Mouse (Mus musculus) heart, adult 2 months (tissue): ENCODE measurements around the gene Rpp25. TPM values are rescaled to one million over a fixed set of nuclear protein-coding genes. Genes with fewer than 3 reads are reported as not detected.

Experiments
- DNase-seq, 2 experiments: peaks; one replicate each; pipeline ENCODE4 v3.0.0; 2021
- H3K27ac ChIP-seq: fragments of 200-600 bp; 2 replicates; pipeline ENCODE4 v1.8.1; 2022
- H3K27me3 ChIP-seq: fragments of 200-500 bp; 2 replicates; pipeline ENCODE4 v1.6.1; 2012; ENCODE audit warnings: mild to moderate bottlenecking, low read length, inconsistent platforms, mixed read lengths; ENCODE audit not compliant: control insufficient read depth, insufficient read depth
- H3K36me3 ChIP-seq: fragments of 200-500 bp; 2 replicates; pipeline ENCODE4 v1.6.1; 2012; ENCODE audit warnings: low read length, inconsistent platforms; ENCODE audit not compliant: control insufficient read depth, insufficient read depth
- H3K4me1 ChIP-seq: fragments of 200-500 bp; 2 replicates; pipeline ENCODE4 v1.6.1; 2011; ENCODE audit warnings: low read length; ENCODE audit not compliant: control insufficient read depth, insufficient read depth
- H3K4me3 ChIP-seq: fragments of 200-600 bp; 2 replicates; pipeline ENCODE4 v1.8.1; 2022
- H3K79me2 ChIP-seq: fragments of 200-500 bp; replicated peaks from 2 replicates; pipeline ENCODE4 v1.6.1; 2012; ENCODE audit warnings: mild to moderate bottlenecking, inconsistent platforms, low read length, moderate library complexity, mixed read lengths; ENCODE audit not compliant: control insufficient read depth, insufficient read depth
- H3K9ac ChIP-seq: fragments of 200-500 bp; 2 replicates; pipeline ENCODE4 v1.6.1; 2012; ENCODE audit warnings: low read depth, mild to moderate bottlenecking, control low read depth, inconsistent platforms, low read length, mixed read lengths
- CTCF ChIP-seq: fragments of 200-600 bp; IDR thresholded peaks from 2 replicates; pipeline ENCODE4 v1.8.1; 2022; ENCODE audit warnings: antibody characterized with exemption, mild to moderate bottlenecking, moderate library complexity
- EP300 ChIP-seq: fragments of 200-500 bp; IDR thresholded peaks from 2 replicates; pipeline ENCODE4 v1.6.1; 2011; ENCODE audit warnings: low read depth, low read length, control low read depth; ENCODE audit not compliant: insufficient read depth
- POLR2A ChIP-seq: fragments of 200-500 bp; IDR thresholded peaks from 2 replicates; pipeline ENCODE4 v1.6.1; 2011; ENCODE audit warnings: mild to moderate bottlenecking, low read depth, low read length, control low read depth; ENCODE audit not compliant: insufficient read depth
- WGBS: fragments of 180-500 bp; shearing (Covaris S2); methylation state at CpG from one replicate; pipeline ENCODE4 v1.1.7; 2018; 5-methylcytosine and 5-hydroxymethylcytosine counted together
- intact Hi-C: fragments of 180-260 bp; cut with DNase I; formaldehyde crosslinking; loops from one replicate; pipeline ENCODE4 v1.15.1; 2025
- polyA plus RNA-seq: library from polyadenylated mRNA; depleted of rRNA; stranded (reverse); fragments of >200 nt; gene quantifications from 2 replicates; pipeline ENCODE4 v1.2.3, GENCODE M21; 2012; rRNA removed
- total RNA-seq, 2 experiments: library from RNA; stranded (reverse); gene quantifications; 2 replicates each; pipeline ENCODE4 v1.2.3; 2021

Gene Rpp25
- total and polyA plus RNA-seq, 3 experiments, result 1.6 to 2.1 (median 1.6) TPM

- peaks cover 15% of the 10 kb centered on the region for H3K4me1 ChIP-seq
- 50% methylated on average over 11 of the region's 11 CpGs for WGBS
- no peak overlapping the region for H3K4me3 ChIP-seq
- peak; percentile 60 to 77 for DNase-seq
- intact Hi-C loops, result no loop called here
- peak overlapping the region; percentile 61 for H3K27ac ChIP-seq
- no peaks in the 10 kb centered on the region; the same call in 1 of the 2 replicates for H3K79me2 ChIP-seq
- no peak for TF ChIP-seq CTCF
- TF ChIP-seq EP300, result peak; percentile 63; the same call in 1 of the 2 replicates
- peak; percentile 43 for TF ChIP-seq POLR2A
- H3K36me3 ChIP-seq, result peaks cover 4% of the 10 kb centered on the region; the same call in 1 of the 2 replicates
- H3K27me3 ChIP-seq, result no peaks in the 10 kb centered on the region
- H3K9ac ChIP-seq, result 0 out of 2 replicates have a peak overlapping the region, but pooled peaks have one; percentile 43
Measured at GRCm38 (mm10) chr9:57550126-57550862, 46.5 kb downstream of the Rpp25 start.

- Histone ChIP-seq H3K9ac (peak within 1 kb of the TSS; percentile 88), H3K36me3 (peaks cover 4% of the 10 kb centered on the region; the same call in 1 of the 2 replicates), H3K27me3 (no peaks in the 10 kb centered on the region), H3K4me3 (peak within 1 kb of the TSS; percentile 73), H3K4me1 (peaks cover 12% of the 10 kb centered on the region), H3K79me2 (no peaks in the 10 kb centered on the region; the same call in 1 of the 2 replicates), H3K27ac (peak within 1 kb of the TSS; percentile 81)
- intact Hi-C loops, result no loop called here
- TF ChIP-seq POLR2A (peak; percentile 88), EP300 (0 out of 2 replicates have a peak, but pooled peaks have one; percentile 28), CTCF (no peak)
- peak; percentile 79 to 82 for DNase-seq
- WGBS, result 1% methylated on average over 28 of the region's 28 CpGs
Measured at GRCm38 (mm10) chr9:57552139-57552887, 48.5 kb downstream of the Rpp25 start, which contains the start of gene Mpi. Mpi (minus strand) TSS chr9:57552763.

- H3K27me3 ChIP-seq, result no peaks in the 10 kb centered on the region
- H3K36me3 ChIP-seq, result peaks cover 4% of the 10 kb centered on the region; the same call in 1 of the 2 replicates
- H3K4me1 ChIP-seq, result peaks cover 12% of the 10 kb centered on the region
- WGBS, result 76% methylated on average over 11 of the region's 11 CpGs
- H3K9ac ChIP-seq, result no peak overlapping the region
- no peak for DNase-seq
- H3K27ac ChIP-seq, result no peak overlapping the region; the same call in 1 of the 2 replicates
- intact Hi-C loops, result no loop called here
- no peaks in the 10 kb centered on the region; the same call in 1 of the 2 replicates for H3K79me2 ChIP-seq
- no peak for TF ChIP-seq EP300
- TF ChIP-seq CTCF, result no peak
- no peak for TF ChIP-seq POLR2A
- no peak overlapping the region for H3K4me3 ChIP-seq
Measured at GRCm38 (mm10) chr9:57553119-57553518, 49.3 kb downstream of the Rpp25 start.

- Histone ChIP-seq H3K27me3 (no peaks in the 10 kb centered on the region), H3K36me3 (peaks cover 4% of the 10 kb centered on the region; the same call in 1 of the 2 replicates), H3K4me1 (peaks cover 8% of the 10 kb centered on the region), H3K9ac (no peak overlapping the region), H3K27ac (no peak overlapping the region), H3K79me2 (no peaks in the 10 kb centered on the region; the same call in 1 of the 2 replicates), H3K4me3 (no peak overlapping the region)
- no peak for DNase-seq
- TF ChIP-seq CTCF (no peak), EP300 (no peak), POLR2A (no peak)
- 80% methylated on average over 3 of the region's 3 CpGs for WGBS
- intact Hi-C loops, result no loop called here
Measured at GRCm38 (mm10) chr9:57554753-57555152, 50.9 kb downstream of the Rpp25 start.

Other genes starting within 250 kb of the Rpp25 start
- 10 to 100 TPM in 1 of 2 experiments, 1 to 10 TPM in 1; 8.6 to 11.8 TPM for gene 1700017B05Rik, start 241.4 kb upstream of the Rpp25 start, total RNA-seq
- gene 1700017B05Rik, start 241.4 kb upstream of the Rpp25 start, polyA plus RNA-seq, result 6.1 and 6.5 TPM in 2 replicates
- gene Ppcdc, start 63.9 kb upstream of the Rpp25 start, total RNA-seq, result 1 to 10 TPM; 7.3 to 7.6 TPM
- gene Ppcdc, start 63.9 kb upstream of the Rpp25 start, polyA plus RNA-seq, result 16.9 and 22.9 TPM in 2 replicates
- 1 to 10 TPM; 3.9 to 4.9 TPM for gene Scamp5, start 36.0 kb upstream of the Rpp25 start, total RNA-seq
- gene Scamp5, start 36.0 kb upstream of the Rpp25 start, polyA plus RNA-seq, result 15.9 and 21.4 TPM in 2 replicates
- 1,000 to 10,000 TPM; 2,350 to 2,717 TPM for gene Cox5a, start 17.2 kb downstream of the Rpp25 start, total RNA-seq
- 1,522 and 1,780 TPM in 2 replicates for gene Cox5a, start 17.2 kb downstream of the Rpp25 start, polyA plus RNA-seq
- gene Fam219b, start 33.5 kb downstream of the Rpp25 start, total RNA-seq, result 1 to 10 TPM; 8.1 to 8.3 TPM
- gene Fam219b, start 33.5 kb downstream of the Rpp25 start, polyA plus RNA-seq, result 3.1 and 4.7 TPM in 2 replicates
- 100 to 1,000 TPM; 119 to 132 TPM for gene Mpi, start 48.7 kb downstream of the Rpp25 start, total RNA-seq
- gene Mpi, start 48.7 kb downstream of the Rpp25 start, polyA plus RNA-seq, result 146 and 266 TPM in 2 replicates
- 10 to 100 TPM; 25.7 to 26.7 TPM for gene Scamp2, start 56.9 kb downstream of the Rpp25 start, total RNA-seq
- gene Scamp2, start 56.9 kb downstream of the Rpp25 start, polyA plus RNA-seq, result 43.9 and 54.8 TPM in 2 replicates
- 1 to 10 TPM; 5.7 to 6.7 TPM for gene Ulk3, start 85.4 kb downstream of the Rpp25 start, total RNA-seq
- 19.1 and 23.3 TPM in 2 replicates for gene Ulk3, start 85.4 kb downstream of the Rpp25 start, polyA plus RNA-seq
- not detected for gene Cplx3, start 102.3 kb downstream of the Rpp25 start, total RNA-seq
- not detected in 2 replicates for gene Cplx3, start 102.3 kb downstream of the Rpp25 start, polyA plus RNA-seq
- not detected for gene Lman1l, start 116.7 kb downstream of the Rpp25 start, total RNA-seq
- 0.20 TPM in 1 of 2 replicates, not detected in the other for gene Lman1l, start 116.7 kb downstream of the Rpp25 start, polyA plus RNA-seq
- gene Csk, start 149.6 kb downstream of the Rpp25 start, total RNA-seq, result 10 to 100 TPM; 23.3 to 29.7 TPM
- 19.4 and 20.6 TPM in 2 replicates for gene Csk, start 149.6 kb downstream of the Rpp25 start, polyA plus RNA-seq
- gene Cyp1a2, start 179.7 kb downstream of the Rpp25 start, total RNA-seq, result not detected
- gene Cyp1a2, start 179.7 kb downstream of the Rpp25 start, polyA plus RNA-seq, result 1.00 TPM in 1 of 2 replicates, not detected in the other
- under 1 TPM; 0.09 to 0.13 TPM for gene Cyp1a1, start 183.9 kb downstream of the Rpp25 start, total RNA-seq
- gene Cyp1a1, start 183.9 kb downstream of the Rpp25 start, polyA plus RNA-seq, result 0.20 and 0.78 TPM in 2 replicates
- 1 to 10 TPM; 5.3 to 5.7 TPM for gene Edc3, start 204.5 kb downstream of the Rpp25 start, total RNA-seq
- gene Edc3, start 204.5 kb downstream of the Rpp25 start, polyA plus RNA-seq, result 5.5 and 6.6 TPM in 2 replicates